Mouse (Mus musculus) lung, adult 2 months (tissue): Measurements from ENCODE around the gene Mastl.

Experiments used
- CTCF ChIP-seq: fragments of 200-500 bp; IDR thresholded peaks from 2 replicates; pipeline ENCODE4 v1.5.1; 2011; ENCODE audit warnings: mild to moderate bottlenecking, low read length, control low read depth; ENCODE audit not compliant: insufficient read depth
- POLR2A ChIP-seq: fragments of 200-500 bp; IDR thresholded peaks from 2 replicates; pipeline ENCODE4 v1.6.1; 2011; ENCODE audit warnings: low read depth, mild to moderate bottlenecking, control low read depth, low read length, borderline replicate concordance; ENCODE audit errors: extremely low read depth

GRCm38 (mm10) chr2:23156608-23157081 is 821 bp upstream of the Mastl start:
- no peak for TF ChIP-seq POLR2A
- no peak for TF ChIP-seq CTCF
